Mouse (Mus musculus) CH12.LX (cell line): ENCODE data around the gene Prep. TPM values are rescaled to one million over a fixed set of nuclear protein-coding genes. Genes with fewer than 3 reads are reported as not detected.
A peak's percentile ranks its signal among the peaks of the same experiment; 100 is the strongest.

Experiments
- DNase-seq: peaks from one replicate; pipeline ENCODE4 v3.0.0-alpha.2; 2013; ENCODE audit errors: extremely low read depth
- H3K27ac ChIP-seq: 2 replicates; pipeline ENCODE4 v1.5.1; 2012; ENCODE audit warnings: low read depth, mild to moderate bottlenecking, control low read depth, moderate library complexity; ENCODE audit not compliant: insufficient read depth
- H3K27me3 ChIP-seq: replicated peaks from 2 replicates; pipeline ENCODE3; 2012; ENCODE audit warnings: inconsistent platforms
- H3K36me3 ChIP-seq, 2 experiments: replicated peaks in 1 of 2; 2 replicates each; pipeline versions ENCODE3 to v1.6.1; 2012; ENCODE audit warnings: inconsistent platforms in 1 of 2, low read length in 1 of 2, mild to moderate bottlenecking in 1 of 2, mixed read lengths in 1 of 2, moderate library complexity in 1 of 2; ENCODE audit not compliant: control insufficient read depth in 1 of 2, insufficient read depth in 1 of 2
- H3K4me1 ChIP-seq, 2 experiments: 2 replicates each; pipeline ENCODE4 v1.6.1; 2012; ENCODE audit warnings: inconsistent platforms in 1 of 2, moderate library complexity in 1 of 2; ENCODE audit not compliant: insufficient read depth in 2 of 2, control insufficient read depth in 1 of 2
- H3K4me2 ChIP-seq: 2 replicates; pipeline ENCODE4 v1.6.1; 2012; ENCODE audit warnings: low read depth, mild to moderate bottlenecking, control low read depth; ENCODE audit not compliant: poor library complexity, insufficient read depth, severe bottlenecking
- H3K4me3 ChIP-seq, 3 experiments: fragments of 150-350 bp in 1 of 3; sonication (generic) in 1 of 3; replicated peaks in 1 of 3; 2 replicates each; pipeline versions ENCODE3 to v1.5.1; 2011 to 2012; ENCODE audit warnings: low read depth in 2 of 3, low read length in 2 of 3, mild to moderate bottlenecking in 2 of 3, moderate library complexity in 2 of 3, control low read depth in 1 of 3, improper control_type of control experiment in 1 of 3, inconsistent platforms in 1 of 3, mixed read lengths in 1 of 3; ENCODE audit not compliant: poor library complexity in 1 of 3
- H3K79me2 ChIP-seq: replicated peaks from 2 replicates; pipeline ENCODE4 v1.6.1; 2012; ENCODE audit warnings: mild to moderate bottlenecking, moderate library complexity; ENCODE audit not compliant: control insufficient read depth, poor library complexity, insufficient read depth, severe bottlenecking; ENCODE audit errors: extremely low read depth
- H3K9ac ChIP-seq: 2 replicates; pipeline ENCODE4 v1.6.1; 2012; ENCODE audit warnings: low read depth, mild to moderate bottlenecking, control low read depth, moderate library complexity; ENCODE audit not compliant: insufficient read depth
- H3K9me3 ChIP-seq: replicated peaks from 2 replicates; pipeline ENCODE3; 2012; ENCODE audit warnings: low read length, inconsistent platforms, mixed read lengths
- BHLHE40 ChIP-seq: IDR thresholded peaks from 2 replicates; pipeline ENCODE4 v1.6.1; 2011; ENCODE audit warnings: mild to moderate bottlenecking, low read depth, low read length, improper control_type of control experiment
- CHD1 ChIP-seq: IDR thresholded peaks from 2 replicates; pipeline ENCODE4 v1.6.1; 2012; ENCODE audit warnings: low read depth, low read length, improper control_type of control experiment, inconsistent platforms
- CHD2 ChIP-seq: IDR thresholded peaks from 2 replicates; pipeline ENCODE4 v1.6.1; 2011; ENCODE audit warnings: low read length, improper control_type of control experiment
- CTCF ChIP-seq, 2 experiments: IDR thresholded peaks in 1 of 2; conservative IDR thresholded peaks in 1 of 2; 2 replicates each; pipeline ENCODE4 v1.5.1; 2011 to 2012; ENCODE audit warnings: low read depth in 2 of 2, low read length in 2 of 2, improper control_type of control experiment in 1 of 2, inconsistent platforms in 1 of 2, mild to moderate bottlenecking in 1 of 2, moderate library complexity in 1 of 2
- E2F4 ChIP-seq: IDR thresholded peaks from 2 replicates; pipeline ENCODE4 v1.6.1; 2011; ENCODE audit warnings: low read depth, low read length, improper control_type of control experiment; ENCODE audit not compliant: insufficient replicate concordance
- EP300 ChIP-seq: IDR thresholded peaks from 2 replicates; pipeline ENCODE4 v1.6.1; 2011; ENCODE audit warnings: low read length, improper control_type of control experiment
- HCFC1 ChIP-seq: IDR thresholded peaks from 2 replicates; pipeline ENCODE4 v1.6.1; 2012; ENCODE audit warnings: low read depth, mild to moderate bottlenecking, inconsistent platforms, low read length, improper control_type of control experiment
- IRF4 ChIP-seq: IDR thresholded peaks from 2 replicates; pipeline ENCODE4 v1.6.1; 2014; ENCODE audit warnings: low read depth, mild to moderate bottlenecking, inconsistent platforms, low read length, improper control_type of control experiment
- JUN ChIP-seq: IDR thresholded peaks from 2 replicates; pipeline ENCODE4 v1.6.1; 2011; ENCODE audit warnings: low read depth, mild to moderate bottlenecking, low read length, improper control_type of control experiment, moderate library complexity; ENCODE audit not compliant: insufficient read depth
- JUND ChIP-seq: conservative IDR thresholded peaks from 2 replicates; pipeline ENCODE4 v1.6.1; 2011; ENCODE audit warnings: low read depth, low read length, improper control_type of control experiment
- MAX ChIP-seq: IDR thresholded peaks from 2 replicates; pipeline ENCODE4 v1.6.1; 2011; ENCODE audit warnings: low read length, improper control_type of control experiment
- MAZ ChIP-seq: IDR thresholded peaks from 2 replicates; pipeline ENCODE4 v1.6.1; 2012; ENCODE audit warnings: low read depth, mild to moderate bottlenecking, inconsistent platforms, low read length, improper control_type of control experiment, moderate library complexity
- MEF2A ChIP-seq: IDR thresholded peaks from 2 replicates; pipeline ENCODE4 v1.6.1; 2014; ENCODE audit warnings: low read depth, mild to moderate bottlenecking, inconsistent platforms, low read length, improper control_type of control experiment, borderline replicate concordance
- MXI1 ChIP-seq: IDR thresholded peaks from 2 replicates; pipeline ENCODE4 v1.6.1; 2011; ENCODE audit warnings: mild to moderate bottlenecking, low read depth, low read length, improper control_type of control experiment
- MYC ChIP-seq: IDR thresholded peaks from 2 replicates; pipeline ENCODE4 v1.6.1; 2011; ENCODE audit warnings: low read depth, mild to moderate bottlenecking, improper control_type of control experiment, low read length
- NELFE ChIP-seq: IDR thresholded peaks from 2 replicates; pipeline ENCODE4 v1.6.1; 2011; ENCODE audit warnings: low read depth, low read length, improper control_type of control experiment
- POLR2AphosphoS2 ChIP-seq: IDR thresholded peaks from 2 replicates; pipeline ENCODE4 v1.6.1; 2011; ENCODE audit warnings: low read depth, low read length, improper control_type of control experiment
- RAD21 ChIP-seq: IDR thresholded peaks from 2 replicates; pipeline ENCODE4 v1.6.1; 2011; ENCODE audit warnings: low read depth, mild to moderate bottlenecking, low read length, improper control_type of control experiment, moderate library complexity
- SMC3 ChIP-seq: IDR thresholded peaks from 2 replicates; pipeline ENCODE4 v1.6.1; 2011; ENCODE audit warnings: low read depth, low read length, improper control_type of control experiment
- UBTF ChIP-seq: IDR thresholded peaks from 2 replicates; pipeline ENCODE4 v1.6.1; 2012; ENCODE audit warnings: low read depth, mild to moderate bottlenecking, inconsistent platforms, low read length, improper control_type of control experiment, moderate library complexity
- USF2 ChIP-seq: conservative IDR thresholded peaks from 2 replicates; pipeline ENCODE4 v1.6.1; 2011; ENCODE audit warnings: low read depth, low read length, improper control_type of control experiment
- ZC3H11A ChIP-seq: IDR thresholded peaks from 2 replicates; pipeline ENCODE4 v1.6.1; 2012; ENCODE audit warnings: low read depth, mild to moderate bottlenecking, inconsistent platforms, low read length, improper control_type of control experiment
- ZKSCAN1 ChIP-seq: IDR thresholded peaks from 2 replicates; pipeline ENCODE4 v1.6.1; 2012; ENCODE audit warnings: low read depth, inconsistent platforms, low read length, improper control_type of control experiment, borderline replicate concordance
- ZMIZ1 ChIP-seq: IDR thresholded peaks from 2 replicates; pipeline ENCODE4 v1.6.1; 2012; ENCODE audit warnings: low read depth, mild to moderate bottlenecking, inconsistent platforms, low read length, improper control_type of control experiment
- ZNF384 ChIP-seq: IDR thresholded peaks from 2 replicates; pipeline ENCODE4 v1.6.1; 2012; ENCODE audit warnings: low read depth, low read length, improper control_type of control experiment, inconsistent platforms
- dilution Hi-C: fragments of 300-500 bp; cut with MboI; formaldehyde crosslinking; loops from 2 replicates; pipeline ENCODE4 v1.14.3; 2020; ENCODE audit warnings: low sequenced_read_pairs; ENCODE audit not compliant: extremely low pct_unique_long_range_greater_than_20kb, extremely low pct_ligation_motif_present
- in situ Hi-C: fragments of 300-500 bp; cut with MboI; formaldehyde crosslinking; loops from 3 replicates; pipeline ENCODE4 v1.14.3; 2019; ENCODE audit warnings: low sequenced_read_pairs, low pct_ligation_motif_present, low pct_unique_long_range_greater_than_20kb, mixed read lengths
- polyA plus RNA-seq: library from polyadenylated mRNA; unstranded; fragments of >175 nt; gene quantifications from 2 replicates; pipeline ENCODE4 v1.2.1, GENCODE M21; 2012; ENCODE audit warnings: low read depth; ENCODE audit not compliant: insufficient read length
- total RNA-seq, 2 experiments: library from RNA; depleted of rRNA; stranded (reverse); fragments of 300-350 nt in 1 of 2; fragments of >200 nt in 1 of 2; gene quantifications; 2 replicates each; pipeline ENCODE4 v1.2.3; 2012 to 2014

The Prep gene
- total and polyA plus RNA-seq, 3 experiments, result 17.6 to 28.2 (median 25.7) TPM

DNA sequence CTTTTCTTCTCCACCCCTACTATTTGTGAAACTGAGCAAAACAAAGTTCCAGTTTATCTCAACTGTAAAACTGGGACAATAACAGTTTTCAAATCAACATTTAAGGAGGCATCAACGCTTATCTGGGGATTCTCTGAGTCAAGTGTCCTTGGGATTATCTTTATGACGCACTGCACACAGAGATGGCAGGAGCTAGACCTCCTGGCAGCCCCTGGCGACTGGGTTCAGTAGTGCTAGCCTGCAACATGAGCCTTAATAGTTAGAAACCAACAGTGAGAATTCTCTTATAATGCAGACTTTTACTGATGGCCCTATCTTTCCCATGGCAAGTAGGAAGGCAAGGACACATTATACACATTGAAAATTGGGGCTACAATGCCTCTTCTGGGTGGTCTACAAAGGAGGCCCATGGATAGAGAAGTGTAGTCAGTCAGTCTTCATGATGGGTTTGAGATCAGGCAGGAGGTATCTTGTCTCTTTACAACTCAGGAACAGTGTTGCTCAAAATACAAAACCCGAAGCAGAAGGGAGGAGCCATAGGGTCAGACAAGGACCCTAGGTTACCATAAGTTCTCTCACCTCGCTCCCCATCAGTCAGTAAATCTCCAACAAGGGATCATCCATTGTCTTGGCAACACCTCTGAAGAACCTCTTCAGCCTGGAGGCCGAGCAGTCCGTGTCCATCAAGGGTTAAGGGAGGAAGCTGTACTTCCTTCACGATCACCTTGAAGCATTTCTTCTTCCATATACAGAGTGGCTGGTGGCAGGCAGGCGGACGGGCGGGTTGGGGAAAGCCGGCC is 672 bp upstream of the Prep start:
- Histone ChIP-seq H3K9me3 (no peaks in the 10 kb centered on the region), H3K27ac (peak overlapping the region; percentile 65), H3K36me3 (peaks cover 0 to 3% of the 10 kb centered on the region in 2 experiments), H3K4me2 (peak overlapping the region; percentile 52), H3K4me3 (peak overlapping the region; percentile 42 to 95 (median 75)), H3K9ac (peak overlapping the region; percentile 65), H3K4me1 (peaks cover 7 to 43% of the 10 kb centered on the region in 2 experiments), H3K79me2 (peaks cover 35% of the 10 kb centered on the region), H3K27me3 (no peaks in the 10 kb centered on the region)
- no peak; the same call in 1 of the 2 replicates for TF ChIP-seq HCFC1
- peak; percentile 13; the same call in 1 of the 2 replicates for TF ChIP-seq NELFE
- no peak for TF ChIP-seq ZKSCAN1
- TF ChIP-seq BHLHE40, result no peak
- TF ChIP-seq CHD1, result 0 out of 2 replicates have a peak, but pooled peaks have one; percentile 34
- peak in 1 of 2 experiments; percentile 46; a peak in 2 of 4 replicates for TF ChIP-seq CTCF (conservative IDR thresholded peaks at IDR 0.05 in 1 of 2, IDR thresholded peaks at IDR 0.05 in 1 of 2; ENCODE audit: low read depth in 2 of 2, low read length in 2 of 2)
- TF ChIP-seq IRF4, result no peak
- TF ChIP-seq UBTF, result no peak
- TF ChIP-seq JUND, result no peak
- TF ChIP-seq POLR2AphosphoS2, result no peak
- peak; percentile 14; the same call in 1 of the 2 replicates for TF ChIP-seq MAX
- no peak; the same call in 1 of the 2 replicates for TF ChIP-seq EP300
- TF ChIP-seq E2F4, result no peak
- no peak for TF ChIP-seq USF2
- no peak for TF ChIP-seq ZMIZ1
- TF ChIP-seq MAZ, result 0 out of 2 replicates have a peak, but pooled peaks have one; percentile 24
- TF ChIP-seq MEF2A, result 0 out of 2 replicates have a peak, but pooled peaks have one; percentile 22
- TF ChIP-seq MXI1, result no peak
- TF ChIP-seq MYC, result peak; percentile 70; the same call in 1 of the 2 replicates
- no peak for TF ChIP-seq ZNF384
- no peak for TF ChIP-seq CHD2
- TF ChIP-seq SMC3, result 0 out of 2 replicates have a peak, but pooled peaks have one; percentile 7
- TF ChIP-seq RAD21, result no peak; the same call in 1 of the 2 replicates
- TF ChIP-seq ZC3H11A, result no peak
- TF ChIP-seq JUN, result no peak
- in situ Hi-C loops (no loop called here), dilution Hi-C loops (no loop called here)
- peak; percentile 56 for DNase-seq
